Mouse (Mus musculus) adipocyte (in vitro differentiated cells): ENCODE results near the gene 4931409K22Rik.

ENCODE experiments used
- DNase-seq: peaks from one replicate; pipeline ENCODE4 v3.0.0-alpha.2; 2016; ENCODE audit warnings: low spot score

4931409K22Rik gene

GRCm38 (mm10) chr5:24540387-24541143 lies 16.0 kb downstream of the 4931409K22Rik start, which contains the start of gene Asb10:
Gene Asb10 (minus strand): TSS chr5:24540978.
- DNase-seq = peak; percentile 55

DNA sequence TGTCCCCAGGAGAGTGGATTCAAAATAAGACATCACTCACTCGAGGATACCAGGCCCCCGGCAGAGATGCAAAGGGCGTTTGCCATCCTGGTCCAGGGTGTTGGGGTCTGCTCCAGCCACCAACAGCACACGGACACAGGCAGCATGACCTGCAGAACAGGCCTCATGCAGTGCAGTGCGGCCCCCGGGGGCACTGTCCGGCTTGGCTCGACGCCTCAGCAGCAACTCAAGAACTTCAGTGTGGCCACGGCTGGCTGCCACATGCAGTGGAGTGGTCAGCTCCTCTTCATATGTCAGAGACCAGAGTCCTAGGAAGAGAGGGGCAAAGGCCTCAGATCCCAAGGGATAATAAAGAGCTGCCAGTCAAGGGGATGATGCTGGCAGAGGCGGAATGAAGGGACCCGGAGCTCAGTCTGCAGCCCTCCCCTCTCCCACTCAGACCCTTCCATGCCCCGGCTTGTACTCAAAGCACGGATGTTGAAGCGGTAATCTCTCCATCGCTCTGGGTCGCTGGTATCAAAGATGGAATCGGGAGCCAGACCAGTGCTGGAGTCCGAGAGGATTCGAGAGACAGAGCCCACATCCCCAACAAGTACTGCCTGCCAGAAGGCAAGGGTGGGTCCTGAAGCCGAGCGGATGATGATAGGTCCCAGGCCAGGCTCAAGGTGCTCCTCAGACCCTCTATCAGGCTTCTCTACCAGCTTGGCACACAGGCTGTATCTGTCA lies 16.9 kb downstream of the 4931409K22Rik start:
- no peak for DNase-seq

DNA sequence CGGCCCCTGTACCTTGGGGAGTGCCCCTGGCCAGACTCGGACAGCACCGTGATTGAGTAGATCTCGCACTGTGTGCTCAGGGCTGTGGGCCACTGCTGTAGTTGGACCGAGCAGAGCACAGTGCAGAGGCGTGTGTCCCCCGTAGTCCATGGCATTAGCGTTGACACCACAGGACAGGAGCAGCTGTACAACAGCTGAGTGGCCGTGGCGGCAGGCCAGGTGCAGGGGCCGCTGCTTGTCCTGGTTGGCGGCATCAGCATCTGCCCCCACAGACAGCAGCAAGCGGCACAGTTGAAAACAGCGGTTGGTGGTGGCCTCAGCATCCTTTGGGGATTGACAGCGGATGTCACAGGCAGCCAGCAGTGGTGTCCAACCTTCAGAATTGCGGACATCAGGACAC lies 19.0 kb downstream of the 4931409K22Rik start:
- DNase-seq = no peak

DNA sequence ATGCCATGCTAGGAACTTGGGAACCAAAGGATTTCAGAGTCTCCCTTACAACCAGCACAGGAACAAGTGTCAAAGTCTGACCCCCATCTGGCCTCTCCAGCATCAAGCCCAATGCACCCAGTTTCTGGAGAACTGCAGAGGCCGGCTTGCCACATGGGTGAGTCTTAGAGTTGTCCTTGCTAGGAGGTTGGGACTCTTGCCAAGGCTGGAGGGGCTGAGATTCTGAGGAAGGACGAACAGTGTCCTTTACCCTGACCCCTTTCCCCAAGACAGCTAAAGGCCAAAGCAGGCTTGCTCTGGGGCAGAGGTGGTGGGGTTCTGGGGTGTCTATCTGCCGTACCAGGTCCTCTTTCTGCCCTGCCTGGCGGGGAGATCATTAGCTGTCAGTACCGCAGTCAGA lies 20.1 kb downstream of the 4931409K22Rik start:
- DNase-seq = no peak

DNA sequence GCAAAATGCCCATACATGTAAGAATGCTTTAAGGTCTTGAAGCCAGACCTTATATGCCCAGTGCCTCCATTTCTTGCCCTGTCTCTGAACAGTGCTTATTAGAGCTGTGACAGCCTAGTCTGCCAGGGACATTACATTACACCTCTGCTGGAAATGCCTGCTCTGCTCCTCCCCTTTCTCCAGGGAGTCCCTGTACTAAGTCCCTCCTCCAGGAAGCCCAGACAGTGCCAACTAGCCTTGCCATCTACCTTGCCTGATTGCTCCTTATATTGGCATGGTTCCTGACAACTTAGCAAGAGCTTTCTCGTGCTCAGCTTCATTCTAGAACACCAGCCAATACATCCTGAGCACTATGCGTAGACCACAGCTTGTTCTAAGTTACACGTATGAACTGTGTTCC lies 20.9 kb downstream of the 4931409K22Rik start:
- DNase-seq = no peak

- no peak for DNase-seq
Observed at GRCm38 (mm10) chr5:24534292-24534691, 22.3 kb downstream of the 4931409K22Rik start.

GRCm38 (mm10) chr5:24533391-24533790 lies 23.2 kb downstream of the 4931409K22Rik start:
- no peak for DNase-seq

GRCm38 (mm10) chr5:24530042-24530689 lies 26.4 kb downstream of the 4931409K22Rik start:
- DNase-seq = peak; percentile 99

DNA sequence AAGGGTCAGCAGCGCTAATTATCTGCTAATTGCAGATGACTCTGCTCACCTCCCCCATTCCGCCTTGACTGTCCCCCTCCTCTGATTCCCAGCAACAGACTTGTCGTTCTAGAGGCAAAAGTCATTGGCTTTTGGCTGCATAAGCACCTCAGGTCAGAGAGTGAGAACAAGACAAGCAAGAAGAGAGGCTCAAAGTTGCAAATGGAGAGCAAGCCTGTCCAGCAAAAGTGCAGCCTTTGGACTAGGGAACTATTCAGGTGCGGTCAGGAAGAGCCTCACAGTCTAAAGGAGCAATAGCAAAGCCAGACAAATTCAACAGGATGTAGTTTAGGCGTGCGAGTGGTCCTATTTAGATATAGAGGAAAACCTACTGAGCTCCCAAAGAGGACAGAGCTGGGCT lies 28.8 kb downstream of the 4931409K22Rik start:
- DNase-seq = no peak

- DNase-seq = no peak
Observed at GRCm38 (mm10) chr5:24526889-24527230, 29.7 kb downstream of the 4931409K22Rik start, which contains the start of gene Gbx1. Gene Gbx1 (minus strand): TSS chr5:24527202.

DNA sequence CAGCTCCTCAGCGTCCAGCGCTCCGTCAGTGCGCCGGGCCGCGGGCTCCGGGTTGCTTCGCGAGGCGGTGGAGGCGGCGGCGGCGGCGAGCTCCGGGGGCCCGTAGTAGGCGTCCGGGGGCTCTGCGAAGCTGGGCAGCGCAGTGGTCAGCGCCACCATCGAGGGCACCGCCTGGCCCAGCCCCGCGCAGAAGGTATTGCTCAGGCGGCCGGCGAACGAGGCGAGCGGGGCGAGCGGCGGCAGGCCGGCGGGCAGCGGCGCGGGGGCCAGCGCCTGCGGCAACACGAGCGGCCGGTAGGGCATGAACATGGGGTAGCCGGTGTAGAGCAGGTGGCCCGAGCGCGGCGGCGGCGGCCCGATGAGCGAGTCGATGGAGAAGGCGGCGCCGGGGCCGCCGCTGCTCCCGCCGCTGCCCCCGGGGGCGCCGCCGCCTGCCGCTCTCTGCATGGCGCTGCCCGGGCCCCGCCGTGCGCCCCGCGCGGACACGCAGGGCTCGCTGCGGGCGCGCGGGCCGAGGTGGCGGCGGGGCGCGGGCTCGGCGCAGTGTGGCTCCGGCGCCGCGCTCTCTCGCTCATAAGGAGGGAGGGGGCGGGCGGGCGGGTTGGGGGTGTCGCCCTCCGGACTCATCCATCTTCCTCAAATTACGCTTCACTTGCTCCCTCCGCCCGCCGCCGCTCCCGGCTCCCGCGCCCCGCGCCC lies 30.3 kb downstream of the 4931409K22Rik start:
- no peak for DNase-seq

DNA sequence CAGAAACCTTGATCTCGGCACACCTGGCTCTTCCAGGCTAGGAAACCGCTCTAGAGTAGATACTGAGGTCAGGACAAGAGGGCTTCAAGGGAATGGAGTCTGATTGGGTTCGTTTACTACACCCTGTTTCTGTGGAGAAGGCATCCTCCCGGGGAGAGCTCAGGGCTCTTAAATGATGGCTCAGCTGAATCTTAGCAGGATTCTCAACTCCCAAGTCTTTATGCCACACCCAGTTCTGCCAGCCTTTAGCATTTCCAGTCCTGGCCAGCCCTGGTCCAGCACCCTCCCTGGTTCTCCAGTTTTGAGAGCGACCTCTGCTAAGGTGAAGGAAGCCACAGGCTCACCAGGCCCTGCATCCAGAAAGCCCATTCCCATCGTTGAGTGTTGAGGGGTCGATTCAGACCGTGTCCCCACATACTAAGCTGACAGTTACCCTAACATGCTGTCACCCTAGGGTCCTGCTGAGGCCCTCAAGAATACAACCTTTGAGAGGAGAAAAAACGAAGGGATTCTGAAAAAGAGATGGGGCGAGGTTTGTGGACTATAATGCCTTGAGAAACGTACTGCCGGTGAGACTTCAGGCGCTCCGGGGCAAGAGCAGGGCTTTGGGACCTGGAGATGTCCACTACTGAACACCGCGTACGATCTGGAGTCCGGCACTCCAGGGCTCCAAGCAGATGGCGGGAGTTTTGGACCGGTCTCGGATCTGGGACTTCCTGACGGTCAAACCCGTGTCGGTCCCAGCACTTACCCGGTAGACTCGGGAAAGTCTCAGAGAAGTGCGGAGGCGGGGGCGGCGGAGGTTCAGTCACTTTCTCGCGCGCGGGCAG lies 31.0 kb downstream of the 4931409K22Rik start:
- no peak for DNase-seq

DNA sequence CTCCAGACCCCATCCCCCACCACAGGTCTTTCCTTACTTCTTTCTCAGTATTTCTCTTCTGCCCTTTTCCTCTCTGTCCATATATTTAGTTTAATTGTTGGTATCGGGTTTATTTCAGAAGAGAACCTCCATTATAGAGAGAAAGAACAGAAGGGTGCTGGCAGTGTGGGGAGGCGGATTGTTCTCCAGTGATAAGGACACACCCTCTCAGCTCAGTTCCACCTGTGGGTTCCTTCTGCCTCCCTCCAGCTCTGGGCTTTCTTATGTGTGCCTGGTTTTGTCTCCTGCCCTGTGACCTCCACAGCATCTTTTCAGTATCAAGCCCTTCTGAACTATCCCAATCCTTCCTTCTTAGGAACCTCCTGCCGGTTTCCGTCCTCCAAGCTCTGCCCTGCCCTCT lies 32.1 kb downstream of the 4931409K22Rik start:
- DNase-seq = no peak

- DNase-seq = no peak
Observed at GRCm38 (mm10) chr5:24523806-24524205, 32.8 kb downstream of the 4931409K22Rik start.

DNA sequence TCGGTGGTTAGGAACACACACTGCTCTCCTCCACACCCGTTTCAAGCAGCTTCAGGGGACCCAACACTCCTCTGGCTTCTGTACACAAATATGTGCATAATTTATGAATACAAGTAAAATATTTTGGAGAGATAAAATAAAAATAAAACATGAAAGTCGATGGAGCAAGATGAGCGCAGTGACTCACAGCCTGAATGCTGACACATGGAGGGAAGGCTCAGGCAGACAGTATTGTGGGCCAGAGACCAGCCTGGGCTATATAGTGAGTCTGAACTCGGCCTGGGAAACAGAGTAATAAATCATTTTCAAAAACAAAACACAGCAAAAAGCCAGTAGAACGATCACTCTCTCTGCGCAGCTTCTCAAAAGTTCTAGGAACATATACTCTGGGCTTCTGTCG lies 35.2 kb downstream of the 4931409K22Rik start:
- no peak for DNase-seq

DNA sequence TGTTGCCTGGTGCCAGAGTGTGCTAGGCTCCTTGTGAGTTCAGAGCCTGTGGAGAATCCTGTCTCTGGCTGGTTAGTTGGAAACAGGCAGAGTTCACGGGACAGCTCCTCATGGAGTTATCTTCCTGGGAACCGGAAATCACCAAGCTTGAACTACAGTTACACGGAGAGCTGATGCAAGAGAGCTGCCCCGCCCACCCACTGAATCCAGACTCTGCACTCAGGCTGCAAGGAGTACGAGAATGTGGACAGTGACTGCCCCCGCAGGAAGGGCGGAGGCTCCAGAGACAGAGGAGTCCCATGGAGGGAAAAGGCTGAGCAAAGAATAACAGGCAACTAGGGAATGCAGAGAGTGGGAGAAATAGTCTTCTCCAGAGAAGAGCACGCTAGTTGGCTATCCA lies 44.3 kb downstream of the 4931409K22Rik start:
- DNase-seq = peak; percentile 84

DNA sequence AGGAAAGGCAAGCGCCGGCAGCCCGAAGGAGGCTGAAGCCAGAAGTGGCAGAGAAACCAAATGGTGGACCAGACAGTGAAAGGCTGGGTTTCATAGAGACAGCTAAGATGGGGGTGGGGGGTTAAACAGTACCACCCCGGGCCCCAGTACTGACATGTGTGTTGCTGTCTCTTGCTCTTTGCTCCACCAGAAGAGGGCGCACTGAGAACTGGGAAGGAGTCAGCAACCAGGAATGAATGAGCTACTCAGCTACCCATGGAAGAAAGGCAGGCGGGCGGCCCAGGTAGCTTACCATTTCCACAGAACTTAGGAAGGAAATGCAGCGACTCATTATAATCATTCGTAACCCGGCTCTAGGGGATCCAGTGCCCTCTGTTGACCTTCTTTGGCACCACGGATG lies 46.0 kb downstream of the 4931409K22Rik start:
- peak; percentile 48 for DNase-seq

DNA sequence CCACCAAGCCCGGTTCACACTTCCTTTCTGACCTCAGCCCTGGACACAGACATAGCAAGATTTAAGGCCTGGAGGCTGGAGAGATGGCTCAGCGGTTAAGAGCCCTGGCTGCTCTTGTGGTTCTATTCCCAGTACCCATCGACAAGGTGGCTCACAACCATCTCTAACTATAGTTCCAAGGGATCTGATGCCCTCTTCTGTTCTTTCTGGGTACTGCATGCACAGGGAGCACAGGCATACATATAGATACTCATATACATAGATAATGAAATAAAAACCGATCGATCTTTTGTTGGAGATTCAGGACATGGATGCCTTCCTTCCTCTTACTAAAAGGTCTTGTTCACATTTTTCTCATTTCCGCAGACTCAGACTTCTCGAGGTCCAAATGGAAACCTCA lies 48.2 kb downstream of the 4931409K22Rik start:
- DNase-seq = no peak

- DNase-seq = no peak
Observed at GRCm38 (mm10) chr5:24505513-24505912, 51.1 kb downstream of the 4931409K22Rik start.

DNA sequence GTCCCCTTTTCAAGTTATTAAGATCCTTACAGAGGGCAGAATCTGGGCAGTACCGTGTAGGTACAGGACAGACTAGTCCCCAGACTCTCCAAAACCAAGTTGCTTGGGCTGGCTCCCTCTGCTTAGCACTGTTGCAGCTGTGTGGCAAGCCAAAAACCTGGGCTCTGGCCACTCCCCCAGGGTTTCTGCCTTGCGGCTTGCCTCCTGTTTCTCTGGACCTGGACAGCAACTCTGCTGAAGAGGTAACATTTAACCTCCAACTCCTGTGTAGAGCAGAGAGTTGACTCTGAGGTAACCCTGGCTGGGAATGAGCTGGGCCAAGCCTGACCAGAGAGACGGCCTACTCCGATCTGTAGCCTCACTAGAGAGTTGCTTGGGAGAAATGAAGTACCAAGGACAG lies 53.8 kb downstream of the 4931409K22Rik start:
- peak; percentile 58 for DNase-seq

DNA sequence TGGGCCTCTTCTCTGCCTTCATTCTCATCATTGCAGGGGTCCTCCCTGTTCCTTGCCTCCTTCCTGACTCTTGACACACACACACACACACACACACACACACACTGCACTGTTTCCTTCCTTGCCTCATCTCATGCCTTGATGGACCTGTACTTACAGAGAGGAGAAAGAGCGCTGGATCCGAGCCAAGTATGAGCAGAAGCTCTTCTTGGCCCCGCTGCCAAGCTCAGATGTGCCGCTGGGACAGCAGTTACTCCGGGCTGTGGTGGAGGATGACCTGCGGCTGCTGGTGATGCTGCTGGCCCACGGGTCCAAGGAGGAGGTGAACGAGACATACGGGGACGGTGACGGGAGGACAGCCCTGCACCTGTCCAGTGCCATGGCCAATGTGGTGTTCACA lies 55.8 kb downstream of the 4931409K22Rik start:
- DNase-seq = peak; percentile 84
